Mouse (Mus musculus): Measurements from ENCODE around the gene Dio1.

Gene Dio1

DNA sequence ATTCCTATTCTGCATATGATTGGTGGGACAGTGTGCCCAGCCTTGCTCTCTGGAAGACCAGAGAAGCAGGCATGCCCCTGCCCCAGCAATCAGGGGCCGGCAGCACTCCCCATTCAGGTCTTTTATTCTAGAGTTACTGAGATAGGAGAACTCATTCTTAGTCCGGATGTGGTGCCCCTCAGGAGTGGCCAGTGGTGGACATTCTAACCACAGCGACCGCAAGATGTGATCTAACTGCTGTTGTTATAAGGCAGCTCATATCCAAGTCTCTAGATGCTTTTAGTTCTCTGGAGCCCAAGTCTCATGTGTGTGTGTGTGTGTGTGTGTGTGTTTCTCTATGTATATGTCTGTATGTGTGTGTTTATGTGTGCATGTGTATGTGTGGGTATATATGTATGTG lies 6.6 kb downstream of the Dio1 start:
- DNase-seq (ENCODE audit: low read depth): no peak

DNA sequence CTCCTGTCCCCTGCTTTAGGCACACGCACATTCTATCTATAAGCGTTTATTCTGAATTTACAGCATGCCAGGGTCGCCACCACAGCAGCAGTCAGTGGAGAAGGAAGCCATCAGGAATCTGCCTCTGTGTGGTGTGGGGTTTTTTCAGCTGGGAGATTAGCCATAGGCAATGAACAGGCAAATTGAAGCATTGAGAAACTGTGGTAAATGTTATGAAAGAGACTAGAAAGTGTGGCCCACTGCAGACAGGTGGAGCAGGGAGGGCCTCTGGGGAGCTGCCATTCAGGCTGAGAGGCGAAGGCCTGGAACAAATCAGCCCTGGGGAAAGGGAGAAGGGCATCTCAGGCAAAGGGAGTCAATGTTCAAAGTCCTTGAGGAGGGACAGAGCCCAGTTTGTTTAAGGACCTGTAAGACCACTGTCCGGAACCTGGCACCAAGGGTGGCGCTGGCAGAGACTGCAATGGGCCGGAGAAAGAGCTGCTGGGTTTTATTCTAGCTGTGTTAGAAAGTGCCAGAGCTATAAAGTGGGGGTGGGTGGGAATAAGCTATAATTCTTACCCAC lies 7.1 kb downstream of the Dio1 start:
- DNase-seq (ENCODE audit: low read depth): no peak

DNA sequence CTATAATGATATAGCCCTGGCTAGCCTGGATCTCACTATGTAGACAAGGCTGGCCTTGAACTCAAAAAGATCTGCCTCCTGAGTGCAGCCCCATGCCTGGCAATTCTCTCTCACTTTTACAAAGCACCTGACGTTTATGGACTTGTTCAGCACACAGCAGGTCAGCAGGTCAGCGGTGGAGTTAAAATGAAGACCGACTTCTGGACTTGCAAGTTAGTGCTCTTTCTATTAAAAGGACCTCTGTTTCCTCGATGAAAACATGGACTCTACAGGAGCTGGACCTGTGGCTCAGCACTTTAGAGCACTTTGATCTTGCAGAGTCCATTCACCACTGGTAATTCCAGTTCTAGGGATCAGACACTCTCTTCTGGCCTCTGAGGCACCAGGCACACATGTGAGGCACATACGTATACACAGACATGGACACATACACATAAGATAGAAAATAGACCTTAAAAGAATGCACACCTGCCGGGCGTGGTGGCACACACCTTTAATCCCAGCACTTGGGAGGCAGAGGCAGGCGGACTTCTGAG lies 8.8 kb downstream of the Dio1 start:
- no peak for DNase-seq (ENCODE audit: low read depth)

DNA sequence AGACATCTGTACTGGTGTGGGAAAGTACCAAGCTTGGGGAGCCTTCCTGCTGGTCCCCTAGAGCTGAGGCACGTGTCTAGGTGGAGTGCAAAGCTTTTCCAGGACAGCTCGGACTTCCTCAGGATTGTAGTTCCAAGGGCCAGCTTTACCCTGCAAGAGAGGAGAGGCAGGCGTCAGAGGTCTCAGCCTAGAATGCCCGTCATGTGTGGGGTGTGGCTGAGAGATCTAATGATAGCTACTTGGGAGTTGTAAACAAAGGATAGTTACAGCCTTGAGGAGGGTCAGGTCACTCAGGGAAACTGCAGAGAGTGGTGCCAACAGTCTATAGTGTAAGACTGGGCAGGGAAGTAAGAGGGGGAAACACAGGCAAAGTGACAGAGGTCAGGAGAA lies 14.7 kb downstream of the Dio1 start:
- no peak for DNase-seq (ENCODE audit: low read depth)

DNA sequence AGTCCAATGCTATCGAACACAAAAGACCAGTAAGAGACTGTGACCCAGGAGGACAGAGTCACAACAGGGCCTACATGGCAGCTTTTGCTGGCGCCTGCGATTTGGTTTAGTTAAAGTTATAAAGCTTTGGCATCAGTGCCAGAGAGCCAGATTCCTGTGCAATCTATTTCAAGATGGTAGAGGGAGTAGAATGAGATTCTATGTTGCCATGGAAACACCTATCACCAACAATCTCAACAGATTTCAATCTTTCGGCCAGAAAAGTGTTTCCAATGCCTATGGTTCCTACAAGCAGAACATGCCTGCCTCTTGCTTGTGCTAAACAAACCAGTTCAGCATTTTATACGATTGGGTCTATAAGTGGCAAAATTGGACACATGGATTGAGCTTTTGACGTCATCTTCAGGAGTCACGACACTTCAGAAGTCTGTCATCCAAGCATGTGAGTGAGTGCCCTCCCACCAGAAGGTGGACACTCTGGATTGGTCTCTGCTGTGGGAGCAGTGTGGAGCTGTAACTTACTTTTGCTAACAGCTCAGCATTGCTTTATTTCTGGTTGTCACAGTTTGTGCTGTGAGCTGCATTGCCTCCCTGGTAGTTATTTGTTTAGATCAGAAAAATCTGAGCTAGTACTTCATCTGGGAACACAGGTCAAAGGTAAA lies 15.2 kb downstream of the Dio1 start:
- DNase-seq (ENCODE audit: low read depth): no peak

DNA sequence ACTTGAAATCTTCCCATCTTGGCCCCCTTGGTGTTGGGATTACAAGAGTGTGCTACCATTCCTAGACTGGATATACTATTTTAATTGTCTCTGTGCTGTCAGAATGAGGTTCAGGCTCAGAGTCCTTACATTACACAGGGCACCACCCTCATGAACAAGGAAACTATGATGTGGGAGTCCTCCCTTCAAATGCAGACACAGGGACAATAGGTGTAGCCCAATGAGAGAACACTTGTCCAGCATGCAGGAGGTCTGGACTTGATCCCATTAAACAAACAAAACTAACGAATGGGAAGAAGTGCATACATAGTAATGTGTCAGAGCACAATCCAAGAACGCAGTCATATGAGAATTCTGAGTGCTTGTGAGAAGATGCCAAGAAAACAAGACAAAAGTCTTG lies 19.5 kb downstream of the Dio1 start:
- DNase-seq (ENCODE audit: low read depth): no peak

DNA sequence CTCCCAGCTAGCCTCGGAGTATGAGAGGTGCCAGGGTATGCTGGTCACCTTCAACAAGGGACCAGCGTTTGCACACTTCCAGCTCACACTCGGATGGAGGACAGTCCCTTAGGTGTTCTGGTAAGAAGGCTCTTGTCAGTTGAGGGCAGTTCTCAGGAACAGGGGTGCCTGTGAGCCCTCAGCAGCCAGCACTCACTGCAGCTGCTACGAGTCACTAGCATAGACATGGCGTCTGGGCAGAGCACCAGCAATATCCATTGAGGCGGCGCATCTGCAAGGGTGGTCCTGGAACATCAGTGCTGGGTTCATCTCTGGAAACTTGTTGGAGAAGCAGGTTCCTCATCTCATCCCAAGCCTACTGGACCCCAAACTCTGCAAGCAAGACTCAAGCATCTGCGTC lies 20.6 kb downstream of the Dio1 start:
- DNase-seq (ENCODE audit: low read depth): no peak

DNA sequence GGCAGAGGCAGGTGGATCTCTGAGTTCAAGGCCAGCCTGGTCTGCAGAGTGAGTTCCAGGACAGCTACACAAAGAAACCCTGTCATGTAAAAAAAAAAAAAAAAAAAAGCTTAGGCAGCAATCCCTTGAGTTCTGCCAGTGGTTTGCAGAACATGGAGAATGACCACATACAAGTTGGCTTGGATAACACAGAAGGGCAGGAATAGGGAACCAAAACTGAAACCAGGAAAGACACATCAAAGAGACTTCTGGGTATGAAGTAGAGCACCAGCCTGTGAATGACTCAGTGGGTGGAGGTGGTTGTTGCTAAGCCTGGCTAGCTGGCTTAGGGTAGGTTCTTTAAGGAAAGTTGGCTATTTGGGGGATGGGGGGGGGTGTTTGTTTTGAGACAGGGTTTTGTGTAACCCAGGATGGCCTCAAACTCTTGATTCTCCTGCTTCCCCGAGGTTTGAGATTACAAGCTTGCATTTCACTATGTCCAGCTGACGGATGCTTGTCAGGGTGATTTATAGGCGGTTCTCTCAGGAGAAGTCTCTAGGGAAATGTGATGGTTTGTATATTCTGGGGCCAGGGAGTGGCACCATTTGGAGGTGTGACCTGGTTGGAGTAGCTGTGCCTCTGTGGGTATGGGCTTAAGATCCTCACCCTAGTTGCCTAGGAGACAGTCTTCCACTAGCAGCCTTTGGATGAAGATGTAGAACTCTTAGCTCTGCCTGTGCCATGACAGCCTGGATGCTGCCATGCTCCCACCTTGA lies 21.3 kb downstream of the Dio1 start:
- peak; percentile 26 for DNase-seq (ENCODE audit: low read depth)

DNA sequence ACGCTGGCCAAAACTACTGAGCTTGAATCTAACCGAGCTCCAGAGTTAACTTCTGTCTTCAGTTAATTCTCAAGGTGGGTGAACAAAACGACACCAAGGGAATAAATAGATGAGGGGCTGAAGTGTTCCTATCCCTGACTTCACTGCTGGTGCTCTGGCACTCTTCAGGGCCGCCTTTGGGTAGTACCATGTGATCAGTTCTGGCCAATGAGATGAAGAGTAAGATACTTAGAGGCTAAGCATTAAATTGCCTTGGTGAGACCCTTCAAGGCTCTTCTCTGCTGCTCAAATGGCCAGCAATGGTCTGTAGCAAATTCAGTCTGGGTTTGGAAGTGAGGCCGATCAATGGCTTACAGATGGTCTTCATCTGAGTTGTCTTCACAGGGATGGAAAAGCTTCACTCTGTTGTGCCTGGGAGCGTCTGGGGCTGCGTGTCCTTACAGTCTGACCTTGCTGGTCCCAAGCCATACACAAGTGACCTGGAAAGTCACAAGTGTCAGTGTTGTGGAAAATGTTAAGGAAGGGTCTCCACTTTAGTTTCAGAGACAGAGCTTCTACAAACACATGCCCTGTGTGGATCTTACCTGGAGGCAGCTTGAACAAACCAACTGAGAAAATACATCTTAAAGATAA lies 26.0 kb downstream of the Dio1 start:
- DNase-seq (ENCODE audit: low read depth): no peak

DNA sequence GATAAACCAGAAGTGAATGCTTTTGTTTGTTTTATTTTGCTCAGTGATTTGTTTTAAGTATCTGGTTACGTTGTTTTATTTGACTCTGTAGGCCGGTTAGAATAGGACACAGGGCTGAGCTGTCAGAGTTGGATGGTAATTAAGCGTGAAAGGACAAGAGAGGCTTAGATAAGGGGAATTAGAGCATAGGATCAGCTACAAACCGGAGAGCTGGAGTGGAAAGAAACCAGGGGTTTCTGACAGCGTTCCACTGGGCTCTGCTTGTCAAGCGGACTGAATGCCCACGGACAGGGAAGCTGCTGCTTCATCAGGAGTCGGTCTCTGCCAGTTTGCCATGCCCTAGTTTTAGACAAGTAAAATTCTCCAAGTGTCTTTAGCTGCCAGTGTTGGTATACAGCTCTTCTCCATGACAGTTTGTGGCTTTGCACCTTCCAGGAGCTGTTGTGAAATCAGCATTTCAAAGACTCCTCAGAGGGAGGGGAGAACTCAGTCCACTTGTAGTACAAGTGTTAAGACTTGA lies 28.7 kb downstream of the Dio1 start:
- no peak for DNase-seq (ENCODE audit: low read depth)

DNA sequence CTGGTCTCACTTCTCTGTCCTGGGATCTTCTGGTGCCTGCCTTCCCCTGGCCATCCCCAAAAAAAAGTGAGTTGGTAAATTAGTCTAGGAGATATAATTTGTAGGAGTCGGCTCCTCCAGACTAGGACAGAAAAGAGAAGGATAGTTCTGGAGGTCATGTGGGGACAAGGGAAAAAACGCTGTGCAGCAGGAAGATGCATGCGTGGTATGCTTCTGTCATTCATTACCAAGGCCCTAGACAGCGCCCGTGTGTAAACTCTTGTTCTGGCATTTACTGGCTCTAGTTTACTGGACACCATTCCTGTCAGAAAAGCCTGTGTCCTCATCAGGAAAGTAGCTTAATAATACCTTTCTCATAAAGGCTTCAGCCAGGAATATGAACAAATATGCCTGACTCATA lies 32.5 kb downstream of the Dio1 start:
- DNase-seq (ENCODE audit: low read depth): no peak

DNA sequence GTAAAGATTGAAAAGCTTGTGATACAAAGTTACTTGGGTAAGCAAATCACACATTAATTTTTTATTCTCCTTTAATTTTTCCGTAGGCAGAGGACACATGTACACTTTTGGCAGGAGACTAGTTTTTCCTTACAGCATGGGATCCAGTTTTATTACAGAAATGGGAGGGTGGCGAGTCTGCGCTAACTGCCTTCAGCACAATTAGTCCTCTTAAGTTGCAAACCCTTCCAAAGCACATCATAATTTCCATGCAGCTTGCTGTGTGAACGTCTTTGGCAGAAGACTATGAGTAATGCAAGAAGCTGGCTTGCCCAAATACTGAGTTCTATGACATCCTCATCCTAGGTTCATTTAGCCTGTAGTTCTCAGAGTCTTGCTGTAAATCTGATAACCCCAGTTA lies 33.3 kb downstream of the Dio1 start:
- DNase-seq (ENCODE audit: low read depth): no peak

DNA sequence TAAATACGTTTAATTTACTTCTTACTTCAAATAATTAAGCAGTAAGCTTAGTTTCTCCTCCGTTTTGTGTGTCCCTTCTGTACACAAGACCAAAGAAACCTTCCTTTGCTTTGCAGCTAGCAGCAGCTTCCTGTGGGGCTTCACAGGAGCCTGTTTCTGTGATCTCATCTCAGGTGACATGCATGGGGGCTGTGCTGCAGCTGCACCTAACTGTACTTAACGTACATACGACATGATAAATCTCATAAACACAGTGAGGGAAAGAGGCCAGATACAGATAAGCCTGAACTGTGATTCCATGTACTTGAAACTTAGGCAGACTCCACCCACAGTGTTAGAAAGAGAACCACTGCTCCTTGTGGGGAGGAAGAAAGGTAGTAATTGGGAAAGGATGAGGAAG lies 47.0 kb downstream of the Dio1 start:
- no peak for DNase-seq (ENCODE audit: low read depth)

DNA sequence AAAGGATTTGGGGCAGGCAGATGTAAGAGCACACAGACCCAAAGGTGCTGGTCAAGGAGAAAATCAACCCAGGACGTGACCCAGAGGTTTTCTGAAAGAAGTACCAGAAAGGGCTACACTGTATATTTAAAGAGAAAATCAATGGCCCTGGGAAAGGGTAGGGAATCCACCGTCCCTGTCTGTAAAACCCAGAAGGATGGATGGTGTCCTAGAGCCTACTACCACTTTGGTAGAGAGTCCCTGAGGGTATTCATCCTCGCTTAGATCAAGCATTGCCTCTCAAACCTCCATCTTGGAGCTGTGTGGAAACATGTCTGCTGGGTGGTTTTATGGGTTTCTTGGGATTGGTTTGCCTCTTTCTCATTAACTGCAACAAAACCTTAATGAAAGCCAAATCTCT lies 52.6 kb downstream of the Dio1 start:
- DNase-seq (ENCODE audit: low read depth): no peak

DNA sequence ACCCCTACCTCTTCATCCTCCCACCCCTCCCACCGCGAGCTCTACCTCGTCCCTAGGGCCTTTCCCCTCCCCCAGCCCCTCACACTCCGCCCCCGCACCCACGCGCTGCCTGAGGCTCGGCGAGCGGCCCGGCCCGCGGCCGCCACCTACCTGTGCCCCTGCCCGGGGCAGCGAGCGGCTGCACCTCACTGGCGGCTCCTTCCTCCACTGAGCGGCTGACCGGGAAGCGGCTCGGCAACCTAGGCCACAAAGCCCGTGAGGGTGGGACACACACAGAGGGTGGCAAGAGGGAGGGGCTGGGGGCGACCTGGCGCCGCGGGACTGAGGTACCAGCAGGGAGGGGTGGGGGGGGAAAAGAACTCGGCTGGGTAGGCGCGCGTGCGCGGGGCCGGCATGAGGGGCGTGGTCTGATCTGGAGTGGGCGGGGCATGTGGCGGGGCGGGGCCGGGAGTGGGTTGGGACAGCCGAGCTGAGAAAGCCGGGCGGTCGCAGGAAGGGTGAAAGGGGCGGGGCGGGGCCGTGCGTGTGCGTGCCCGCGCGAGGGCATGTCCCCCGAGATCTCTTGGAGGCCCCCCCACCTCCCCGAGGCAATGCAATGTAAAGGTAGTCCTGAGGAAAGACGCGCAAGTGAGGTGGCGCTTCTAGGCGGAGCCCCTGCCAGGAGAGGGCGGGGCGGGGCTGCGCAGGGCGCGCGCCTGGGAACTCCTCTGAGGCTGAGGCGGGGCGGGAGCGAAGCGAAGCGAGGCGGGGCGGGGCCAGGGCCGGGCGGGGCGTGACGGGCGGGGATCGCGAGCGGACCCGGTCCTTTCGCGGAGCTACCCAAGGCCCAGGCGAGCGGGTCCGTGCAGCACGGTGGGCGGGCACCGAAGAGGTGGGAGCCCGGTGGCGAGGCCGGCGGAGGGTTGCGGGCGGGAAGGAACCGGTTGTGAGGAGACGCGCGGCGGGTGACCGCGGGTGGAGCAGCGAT lies 53.6 kb downstream of the Dio1 start, which contains the start of the genes Lrrc42 and Hspb11:
Gene Lrrc42, minus strand, starts transcription at position 408 of the 967 bp plus-strand sequence.
Gene Hspb11, plus strand, starts transcription at position 469 of the 967 bp plus-strand sequence.
- DNase-seq (ENCODE audit: low read depth): peak; percentile 81

DNA sequence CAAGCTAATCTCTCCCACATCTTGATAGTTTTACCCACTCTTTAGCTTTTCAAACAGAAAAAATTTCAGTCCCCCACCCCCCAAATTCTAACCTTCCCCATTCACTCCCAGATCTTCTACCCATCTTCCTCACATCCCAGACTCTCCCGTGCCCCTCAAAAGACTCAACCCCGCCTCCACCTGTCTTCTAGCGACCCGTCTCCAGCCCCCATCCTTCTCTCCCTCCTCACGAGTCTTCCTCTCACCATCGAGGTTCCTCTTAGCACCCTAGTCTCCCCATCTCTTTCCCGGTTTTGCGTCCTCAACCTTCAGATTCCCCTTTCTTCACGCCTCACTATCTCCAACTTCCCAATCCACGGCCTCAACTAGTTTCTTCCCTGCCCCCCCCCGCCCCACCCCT lies 54.4 kb downstream of the Dio1 start:
- no peak for DNase-seq (ENCODE audit: low read depth)

DNA sequence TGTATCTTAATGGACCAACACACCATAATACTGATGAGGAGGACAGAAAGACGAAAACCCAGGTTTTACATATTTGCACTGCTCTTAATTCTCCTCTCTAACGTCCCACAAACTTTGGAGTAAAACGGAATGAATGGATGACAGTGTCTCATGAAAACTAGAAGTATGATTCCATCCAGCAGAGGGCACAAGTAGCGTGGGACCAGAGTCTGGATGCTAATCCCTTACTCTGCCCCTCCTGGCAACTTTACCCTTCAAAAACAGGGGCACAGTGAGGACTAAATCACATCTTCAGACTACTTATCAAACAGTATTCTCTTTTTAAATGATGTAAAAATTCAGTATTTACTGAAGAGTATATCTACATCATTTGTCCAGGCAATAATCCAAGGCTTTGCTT lies 56.5 kb downstream of the Dio1 start:
- DNase-seq (ENCODE audit: low read depth): peak; percentile 44

DNA sequence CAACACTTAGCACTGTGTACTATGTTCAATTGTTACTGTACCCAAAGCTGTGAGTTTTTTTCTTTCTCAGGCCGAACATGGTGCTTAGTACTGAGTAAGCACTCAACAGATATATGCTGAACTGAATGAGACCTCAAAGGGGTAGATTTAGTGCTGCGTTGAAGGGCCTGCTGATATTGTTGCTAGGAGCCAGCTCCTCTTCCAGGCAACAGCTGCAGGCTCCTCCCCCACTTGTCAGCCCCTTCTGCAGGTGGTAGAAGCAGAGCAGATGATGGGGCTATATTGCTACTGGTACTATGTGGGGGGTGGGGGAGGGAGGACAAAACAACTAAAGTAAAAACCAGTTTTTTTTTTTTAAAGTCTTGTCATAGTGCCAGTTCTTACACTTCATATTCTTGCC lies 57.5 kb downstream of the Dio1 start:
- no peak for DNase-seq (ENCODE audit: low read depth)

DNA sequence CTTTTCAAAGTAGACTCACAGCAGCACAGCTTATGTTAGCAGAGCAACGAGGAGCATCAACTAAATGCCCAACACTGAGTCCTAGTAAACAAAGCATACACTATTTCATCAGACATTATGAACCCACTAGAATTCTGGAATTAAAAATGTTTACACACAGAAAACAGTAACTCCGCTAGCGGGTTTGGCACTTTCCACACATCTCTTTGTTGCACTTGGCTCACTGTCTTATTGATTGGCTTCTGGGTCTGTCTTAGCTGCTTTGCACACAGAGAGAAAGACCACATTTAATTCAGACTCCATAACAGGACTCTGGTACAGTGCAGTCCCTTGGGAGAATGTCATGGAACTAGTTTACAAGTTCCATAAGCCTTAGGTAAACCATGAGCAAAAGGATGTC lies 58.9 kb downstream of the Dio1 start:
- no peak for DNase-seq (ENCODE audit: low read depth)

DNA sequence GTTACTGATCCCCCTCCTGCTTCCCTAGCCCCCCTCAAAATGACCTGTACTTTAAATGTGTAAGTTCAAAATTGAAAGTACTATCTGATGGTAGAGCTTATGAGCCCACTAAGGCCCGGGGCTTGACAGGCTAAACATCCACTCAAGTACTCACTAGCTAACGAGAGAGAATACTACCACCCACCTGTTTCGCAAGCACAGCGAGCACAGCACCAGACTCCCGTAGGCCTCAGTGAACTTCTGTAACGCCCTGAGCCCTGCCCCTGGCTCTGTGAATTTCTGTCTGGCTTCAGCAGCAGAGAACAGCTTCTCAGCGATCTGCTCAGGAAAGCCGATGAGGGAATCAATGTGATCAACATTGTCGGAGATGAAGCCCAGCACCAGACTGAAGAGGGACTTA lies 59.9 kb downstream of the Dio1 start:
- DNase-seq (ENCODE audit: low read depth): no peak

DNA sequence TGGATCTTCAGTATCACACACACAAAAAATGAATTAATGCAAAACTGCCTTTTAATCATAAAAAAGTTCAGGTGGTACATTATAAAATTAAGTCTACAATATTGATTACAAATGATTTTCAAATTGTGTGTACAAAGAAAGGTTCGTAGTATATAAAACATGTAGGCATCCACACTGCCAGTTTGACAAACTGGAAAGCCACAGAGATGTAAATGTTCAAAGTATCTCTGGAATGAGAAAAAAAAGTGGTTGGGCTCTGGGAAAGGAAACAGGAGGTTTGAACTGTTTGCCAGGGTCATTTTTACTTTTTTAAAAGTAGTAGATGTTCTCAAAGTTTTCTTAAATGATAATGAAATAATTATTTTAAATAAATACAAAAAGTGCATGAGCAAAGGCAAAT lies 60.9 kb downstream of the Dio1 start:
- DNase-seq (ENCODE audit: low read depth): no peak

All from c-Kit-positive CD71-negative TER-119-negative erythroid progenitor cells, embryonic 14.5 days (primary cell).